Mouse (Mus musculus) CD4-positive helper T cell, adult 2 months (primary cell): Measurements from ENCODE around the gene Tube1.

ENCODE experiments used
- DNase-seq: peaks from one replicate; pipeline ENCODE4 v3.0.0-alpha.2; 2012; ENCODE audit warnings: low read depth, missing footprints, low spot score

The Tube1 gene

DNA sequence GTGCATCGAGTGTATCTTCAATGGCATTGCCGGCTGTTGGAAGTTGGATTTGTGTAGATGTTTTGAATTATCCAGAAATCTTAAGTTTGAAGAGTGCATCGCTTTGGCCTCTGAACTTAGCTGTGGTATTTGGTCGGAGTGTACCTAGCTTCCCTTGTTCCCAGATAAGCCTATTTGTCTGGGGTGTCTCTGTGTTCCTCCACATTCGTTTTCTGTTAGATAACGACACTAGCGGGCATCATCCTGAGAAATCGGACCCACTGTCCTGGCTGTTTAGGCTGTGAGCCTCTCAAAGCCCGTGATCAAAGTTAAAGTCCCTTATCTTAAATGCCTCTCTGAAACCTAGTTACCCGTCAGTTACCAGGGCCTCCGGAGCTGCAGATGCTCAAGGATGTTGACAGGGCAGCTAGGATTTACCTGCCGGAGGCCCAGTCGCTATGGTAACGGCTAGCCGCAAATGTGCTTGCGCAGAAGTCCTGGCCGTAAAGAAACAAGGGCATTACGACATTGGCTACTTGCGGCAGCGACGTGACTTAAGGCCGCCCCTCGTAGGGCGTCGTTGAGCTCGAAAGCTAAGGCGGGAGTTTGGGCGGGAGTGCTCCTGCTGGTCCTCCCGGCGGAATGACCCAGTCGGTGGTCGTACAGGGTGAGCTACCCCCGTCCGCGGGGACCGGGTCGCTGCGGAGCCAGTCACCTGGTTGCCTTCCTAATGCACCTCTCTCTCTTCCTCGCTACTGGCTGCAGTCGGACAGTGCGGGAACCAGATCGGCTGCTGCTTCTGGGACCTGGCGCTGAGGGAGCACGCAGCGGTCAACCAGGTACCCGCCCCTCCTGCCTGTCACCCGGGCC, at the start of gene Tube1, which contains the start of gene Fam229b:
Tube1 (plus strand) TSS at position 515 of the 849 bp plus-strand sequence.
Fam229b (minus strand) TSS at position 453 of the 849 bp plus-strand sequence.
- peak; percentile 95 for DNase-seq

DNA sequence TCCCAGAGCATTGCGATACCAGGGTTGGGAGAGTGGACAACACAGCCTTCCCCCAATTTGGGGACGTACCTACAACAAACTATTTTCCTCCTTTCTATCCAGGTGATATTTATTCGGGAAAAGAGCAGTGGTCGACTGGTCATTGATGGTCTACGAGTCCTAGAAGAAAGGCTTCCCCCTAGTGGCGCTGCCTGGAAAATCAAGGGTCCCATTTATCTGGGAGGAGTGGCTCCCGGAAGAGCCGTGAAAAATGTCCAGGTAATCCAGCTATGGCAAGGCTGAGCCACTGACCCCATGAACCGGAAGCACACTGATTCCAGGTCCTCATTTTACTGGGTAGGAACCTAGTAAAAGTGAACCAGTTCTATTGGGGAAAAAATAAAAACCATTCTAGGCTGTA, 36.8 kb upstream of the Tube1 start:
- DNase-seq, result no peak

DNA sequence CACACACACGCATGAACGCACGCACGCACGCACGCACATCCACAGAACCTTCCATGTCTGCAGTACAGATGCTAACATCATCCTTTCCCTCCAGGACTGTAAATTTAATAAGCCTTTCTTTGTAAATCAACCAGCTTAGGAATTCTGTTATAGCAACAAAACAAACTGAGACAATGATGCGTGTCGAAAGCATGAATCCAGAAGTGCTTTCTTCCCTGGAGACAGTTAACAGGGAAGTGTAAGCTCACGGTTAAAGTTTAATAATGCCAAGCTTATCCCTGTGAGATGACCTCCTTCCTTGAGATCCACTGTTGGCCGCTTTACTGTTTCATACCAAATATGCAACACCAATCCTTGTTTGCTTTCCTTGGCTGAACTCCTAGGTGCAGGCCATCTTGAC, 35.0 kb upstream of the Tube1 start:
- DNase-seq, result no peak

DNA sequence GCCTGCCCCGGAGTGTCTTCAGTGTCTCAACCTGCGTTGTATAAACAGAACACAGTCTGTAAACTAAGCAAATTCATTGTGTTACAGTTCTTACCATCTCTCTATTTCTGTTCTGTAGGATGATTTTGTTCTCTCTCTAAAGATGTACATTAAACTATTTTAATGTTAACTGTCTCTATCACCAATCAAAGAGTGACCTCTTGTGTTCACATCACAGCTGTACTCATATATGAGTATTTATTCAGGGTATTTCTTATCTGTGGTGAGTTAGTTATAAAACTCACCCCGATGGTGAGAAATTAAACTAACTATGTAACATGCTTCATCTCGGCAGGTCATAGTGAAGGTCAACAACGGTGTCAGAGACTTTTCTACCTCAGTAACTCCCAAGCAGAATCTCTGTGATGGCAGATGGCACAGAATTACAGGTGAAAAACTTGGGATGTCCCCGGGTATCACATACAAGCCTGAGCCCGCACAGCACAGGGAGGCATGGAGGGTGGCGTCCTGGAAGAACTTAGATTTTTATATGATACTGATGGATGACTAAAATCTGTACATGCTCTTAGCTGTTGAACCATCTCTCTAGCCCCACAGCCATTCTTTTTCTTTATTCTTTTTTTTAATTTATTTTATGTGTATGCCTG, 28.9 kb upstream of the Tube1 start:
- DNase-seq, result no peak

DNA sequence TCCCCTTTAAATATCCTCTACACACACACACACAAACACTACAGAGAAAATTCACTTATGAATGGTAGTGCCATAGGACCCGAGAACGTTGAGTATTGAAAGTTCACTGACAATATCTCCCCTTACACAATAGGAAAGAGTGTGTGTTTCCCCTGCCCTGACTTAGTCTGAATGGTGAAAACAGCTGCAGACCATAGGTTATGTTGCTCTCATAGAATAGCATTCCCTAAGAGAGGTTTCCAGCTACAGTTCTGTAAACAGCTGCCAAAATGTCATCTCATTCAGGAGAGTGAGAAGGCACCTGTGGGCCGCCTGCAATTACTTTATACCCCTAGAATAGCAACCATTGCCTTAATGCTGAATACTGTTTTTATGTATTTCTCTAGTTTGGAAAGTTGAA, 27.4 kb upstream of the Tube1 start:
- DNase-seq, result no peak

DNA sequence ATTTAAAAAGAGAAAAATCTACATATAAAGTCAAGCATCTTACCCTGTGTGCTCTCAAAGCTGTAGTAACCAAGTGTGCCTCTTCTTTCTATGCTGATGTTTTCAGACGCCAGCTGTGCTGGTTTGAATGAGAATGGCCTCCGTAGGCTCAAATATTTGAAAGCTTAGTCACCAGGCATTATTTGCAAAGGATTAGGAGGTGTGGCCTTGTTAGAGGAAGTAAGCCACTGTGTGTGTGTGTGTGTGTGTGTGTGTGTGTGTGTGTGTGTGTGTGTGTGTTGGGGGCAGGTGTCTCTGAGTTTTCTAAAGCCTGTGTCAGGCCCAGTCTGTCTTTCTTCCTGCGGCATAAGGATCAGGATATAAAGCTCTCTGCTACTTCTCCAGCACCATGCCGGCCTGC, 26.8 kb upstream of the Tube1 start:
- DNase-seq, result no peak

DNA sequence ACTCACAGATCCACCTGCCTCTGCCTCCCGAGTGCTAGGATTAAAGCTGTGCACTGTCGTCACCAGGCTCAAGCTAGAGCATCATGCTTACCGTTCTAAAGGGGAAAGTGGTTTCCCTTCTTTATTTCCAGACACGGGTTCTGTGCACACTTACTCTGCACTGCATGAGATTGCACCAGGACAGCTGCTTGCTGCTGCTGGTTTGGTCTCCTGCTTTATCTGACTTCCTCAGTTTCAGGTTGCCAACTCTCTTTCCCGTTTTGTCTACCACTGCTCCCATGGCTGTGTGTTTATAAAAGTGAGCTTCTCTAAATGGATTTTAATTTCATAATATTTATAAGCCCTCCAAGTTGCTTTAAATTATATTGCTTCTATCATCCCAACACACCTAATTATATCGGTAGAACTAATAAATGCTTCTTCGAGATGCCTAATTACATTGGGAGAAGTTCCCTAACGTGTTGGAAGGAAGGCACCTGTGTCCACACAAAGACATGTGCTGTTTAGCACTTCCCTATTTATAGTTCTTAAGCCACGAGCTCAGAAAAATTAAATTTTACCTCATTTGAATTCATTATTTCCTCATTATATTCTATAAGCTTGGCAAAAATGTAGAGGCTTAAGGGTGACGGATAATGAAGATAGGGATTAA, 24.8 kb upstream of the Tube1 start:
- DNase-seq, result no peak

DNA sequence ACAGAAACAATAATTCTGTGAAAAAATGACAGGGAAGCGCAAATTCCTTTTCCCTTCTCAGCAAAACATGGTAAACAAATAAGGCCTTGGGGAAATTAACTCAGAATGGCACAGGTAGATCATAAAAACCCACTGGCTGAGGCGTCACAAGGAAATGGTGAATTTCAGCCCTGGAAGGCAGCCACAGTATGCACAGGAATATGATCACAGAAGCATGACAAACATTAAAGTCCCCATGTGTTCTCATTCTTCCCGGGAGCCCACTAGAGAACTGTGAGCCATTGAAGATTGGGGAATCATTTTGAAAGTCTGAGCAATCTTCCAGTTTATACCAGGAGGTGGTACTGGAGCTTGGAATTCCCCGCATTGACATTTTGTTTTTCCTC, 24.3 kb upstream of the Tube1 start:
- no peak for DNase-seq

DNA sequence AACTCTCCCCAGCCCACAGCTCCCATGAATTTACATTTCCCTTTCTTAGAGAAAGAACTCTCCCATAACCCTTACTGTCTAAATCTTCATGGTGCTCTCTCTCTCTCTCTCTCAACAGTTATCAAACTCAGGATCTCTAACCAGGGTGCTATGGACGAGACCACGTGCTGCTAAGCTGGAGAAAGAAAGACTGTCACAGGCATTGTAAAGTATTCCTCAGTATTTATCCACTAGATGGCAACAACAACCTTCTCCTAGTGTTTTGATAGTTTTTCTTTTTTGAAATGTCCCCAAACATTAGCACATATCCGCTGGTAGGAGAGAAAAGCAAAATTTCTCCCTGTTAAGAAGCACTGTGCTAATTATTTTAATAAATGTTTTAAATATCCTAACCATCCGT, 12.4 kb upstream of the Tube1 start:
- DNase-seq, result no peak

DNA sequence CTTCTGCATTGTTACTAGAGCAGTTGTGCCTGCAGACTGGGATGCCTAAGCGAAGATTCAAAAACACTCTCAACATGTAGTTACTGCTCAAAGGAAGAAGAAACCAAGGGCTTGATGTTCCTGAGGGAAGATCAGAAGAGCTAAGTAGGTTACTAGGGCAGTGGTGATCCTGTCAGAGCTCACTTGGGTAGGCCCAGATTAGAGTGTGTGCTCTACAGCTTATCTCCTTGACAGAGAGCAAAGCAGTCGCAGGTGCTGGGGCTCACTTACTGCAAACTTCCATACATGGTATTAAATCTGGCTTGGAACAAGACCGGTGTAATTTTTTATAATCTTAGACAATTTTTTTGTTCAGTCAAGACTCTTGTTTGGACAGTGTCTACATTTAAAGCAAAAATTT, 4.0 kb downstream of the Tube1 start:
- DNase-seq, result no peak

DNA sequence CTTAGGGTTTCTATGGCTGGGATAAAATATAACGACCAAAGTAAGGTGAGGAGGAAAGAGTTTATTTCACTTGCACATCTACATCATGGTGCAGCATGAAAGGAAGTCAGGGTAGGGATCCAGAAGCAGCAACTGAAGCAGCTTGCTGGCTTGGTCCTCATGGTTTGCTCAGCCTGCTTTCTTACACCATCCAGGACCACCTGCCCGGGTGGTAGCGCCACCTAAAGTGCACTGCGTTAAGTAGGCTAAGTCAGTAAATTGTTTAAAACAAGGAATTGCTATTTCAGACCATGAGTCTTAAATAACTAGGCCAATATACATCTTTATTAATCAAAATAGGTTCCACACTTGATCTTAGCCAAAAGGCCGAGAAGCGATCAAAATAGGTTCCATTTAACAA, 5.0 kb downstream of the Tube1 start:
- no peak for DNase-seq

DNA sequence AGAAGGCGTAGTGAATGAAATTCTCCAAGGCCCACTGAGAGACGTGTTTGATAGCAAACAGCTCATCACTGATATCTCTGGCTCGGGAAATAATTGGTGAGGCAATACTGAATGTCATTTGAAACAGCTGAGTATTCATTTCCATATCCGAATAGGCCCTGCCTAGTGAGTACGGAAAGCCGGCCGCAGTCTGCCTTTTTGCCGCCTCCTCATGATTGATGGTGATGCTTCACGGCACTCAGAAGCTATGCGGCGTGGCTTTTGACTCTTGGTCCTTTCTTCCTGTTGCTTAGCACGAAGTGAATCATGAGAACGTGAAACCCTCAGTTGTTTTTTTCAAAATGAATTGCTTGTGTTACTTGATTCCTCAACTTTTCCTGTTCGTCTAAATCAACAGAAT, 7.1 kb downstream of the Tube1 start:
- no peak for DNase-seq

DNA sequence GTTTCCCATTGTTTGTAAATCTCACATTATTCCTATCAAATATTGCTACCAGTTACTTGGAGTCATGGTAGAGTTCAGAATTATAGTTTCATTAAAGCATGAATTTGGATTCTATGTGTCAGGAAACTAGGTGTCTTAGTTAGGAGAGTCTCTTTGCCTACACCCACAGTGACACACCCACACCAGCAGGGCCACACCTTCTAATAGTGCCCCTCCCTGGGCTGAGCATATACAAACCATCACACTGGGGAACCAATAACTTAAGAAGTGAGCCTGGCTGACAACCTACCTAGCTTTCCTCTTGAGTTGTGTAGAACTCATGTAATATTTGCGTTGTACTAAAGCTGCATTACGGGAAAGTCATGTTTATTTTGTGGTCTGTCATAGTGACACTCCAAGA, 7.6 kb downstream of the Tube1 start:
- DNase-seq, result no peak

DNA sequence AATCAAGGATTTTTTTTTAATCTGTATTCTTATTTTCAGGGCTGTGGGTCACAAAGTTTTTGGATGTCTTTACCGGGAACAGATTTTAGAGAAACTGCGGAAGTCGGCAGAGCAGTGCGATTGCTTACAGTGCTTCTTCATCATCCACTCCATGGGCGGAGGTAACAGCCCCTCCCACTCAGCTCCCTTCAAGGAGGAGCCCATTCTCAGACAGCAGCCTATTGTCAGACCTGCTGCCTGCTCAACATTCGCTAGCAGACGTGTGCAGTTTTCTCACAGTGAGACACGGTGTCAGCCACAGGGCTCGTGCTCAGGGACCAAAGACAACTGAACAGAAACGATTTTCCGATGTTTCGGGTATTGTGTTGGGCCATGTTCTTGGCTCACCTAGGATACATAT, 8.4 kb downstream of the Tube1 start:
- no peak for DNase-seq

DNA sequence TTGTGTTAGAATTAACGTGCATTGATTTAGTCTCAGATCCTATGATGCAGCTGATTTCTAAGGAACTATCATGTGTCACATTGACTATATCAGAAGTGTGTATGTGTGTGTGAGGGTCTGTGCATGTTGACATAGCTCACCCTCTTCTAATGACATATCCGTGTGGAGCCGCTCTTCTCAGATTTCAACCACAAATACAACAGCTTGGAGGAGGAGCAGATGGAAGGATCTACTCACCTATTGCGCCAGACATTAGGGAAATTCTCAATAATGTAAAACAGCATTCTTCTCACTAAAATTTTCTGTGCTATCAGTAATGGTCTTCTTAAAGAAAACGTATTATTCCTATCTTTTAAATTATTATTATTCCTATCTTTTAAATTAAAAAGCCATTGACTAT, 22.9 kb downstream of the Tube1 start:
- no peak for DNase-seq

DNA sequence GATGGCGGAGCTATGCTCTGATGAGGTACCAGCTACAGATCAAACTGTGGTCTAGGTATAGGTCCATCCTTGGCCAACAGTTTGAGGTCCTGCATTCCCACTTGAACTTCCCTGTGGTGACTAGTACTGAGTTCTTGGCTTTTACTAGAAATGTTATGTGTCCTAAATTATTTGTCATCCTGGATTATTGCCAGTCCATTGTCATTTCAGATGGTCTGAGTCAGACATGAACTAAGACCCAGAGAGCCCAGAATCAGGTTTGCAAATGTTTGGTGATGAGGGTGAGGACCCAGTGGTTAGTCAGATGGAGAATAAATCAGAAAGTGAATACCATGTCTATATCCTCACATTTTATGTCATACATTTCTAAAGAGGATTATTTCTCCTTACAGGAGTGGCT, 23.5 kb downstream of the Tube1 start:
- no peak for DNase-seq

DNA sequence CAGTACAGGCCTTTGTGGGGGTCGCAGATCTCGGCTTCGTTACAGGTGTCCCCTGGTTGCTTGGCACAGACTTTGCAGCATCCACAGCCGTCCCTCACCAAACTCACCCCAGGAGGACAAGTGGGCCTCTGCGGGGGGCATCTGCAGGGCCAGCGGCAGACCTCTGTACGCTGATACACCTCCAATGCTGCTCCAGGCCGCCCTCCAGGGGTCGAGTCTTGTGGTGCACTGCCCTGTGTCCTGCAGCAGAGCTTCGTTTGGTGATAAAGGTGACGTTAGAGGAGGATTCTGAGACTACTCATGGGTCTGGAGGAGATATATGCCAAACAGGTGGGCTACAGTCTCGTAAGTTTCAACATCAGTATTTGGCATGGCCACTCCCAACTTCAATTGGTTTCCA, 24.5 kb downstream of the Tube1 start:
- DNase-seq, result no peak

DNA sequence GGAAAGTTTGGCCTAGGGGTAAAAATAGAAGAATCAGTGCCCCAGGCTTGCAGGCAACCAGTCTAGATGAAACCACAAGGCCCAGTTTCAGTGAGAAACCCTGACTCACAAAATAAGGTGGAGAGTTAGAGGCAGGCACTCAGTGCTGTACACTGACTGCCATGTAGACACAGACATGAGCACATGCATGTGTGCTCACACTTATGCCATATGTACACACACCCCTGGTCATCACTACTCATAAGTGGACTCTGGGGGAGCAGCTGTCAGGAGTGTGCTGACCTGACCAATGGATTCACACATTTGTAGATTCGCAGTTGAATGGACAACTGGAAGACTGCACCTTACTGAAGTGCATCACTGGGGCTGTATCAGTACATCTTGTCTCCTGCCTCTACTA, 27.6 kb downstream of the Tube1 start:
- DNase-seq, result no peak

DNA sequence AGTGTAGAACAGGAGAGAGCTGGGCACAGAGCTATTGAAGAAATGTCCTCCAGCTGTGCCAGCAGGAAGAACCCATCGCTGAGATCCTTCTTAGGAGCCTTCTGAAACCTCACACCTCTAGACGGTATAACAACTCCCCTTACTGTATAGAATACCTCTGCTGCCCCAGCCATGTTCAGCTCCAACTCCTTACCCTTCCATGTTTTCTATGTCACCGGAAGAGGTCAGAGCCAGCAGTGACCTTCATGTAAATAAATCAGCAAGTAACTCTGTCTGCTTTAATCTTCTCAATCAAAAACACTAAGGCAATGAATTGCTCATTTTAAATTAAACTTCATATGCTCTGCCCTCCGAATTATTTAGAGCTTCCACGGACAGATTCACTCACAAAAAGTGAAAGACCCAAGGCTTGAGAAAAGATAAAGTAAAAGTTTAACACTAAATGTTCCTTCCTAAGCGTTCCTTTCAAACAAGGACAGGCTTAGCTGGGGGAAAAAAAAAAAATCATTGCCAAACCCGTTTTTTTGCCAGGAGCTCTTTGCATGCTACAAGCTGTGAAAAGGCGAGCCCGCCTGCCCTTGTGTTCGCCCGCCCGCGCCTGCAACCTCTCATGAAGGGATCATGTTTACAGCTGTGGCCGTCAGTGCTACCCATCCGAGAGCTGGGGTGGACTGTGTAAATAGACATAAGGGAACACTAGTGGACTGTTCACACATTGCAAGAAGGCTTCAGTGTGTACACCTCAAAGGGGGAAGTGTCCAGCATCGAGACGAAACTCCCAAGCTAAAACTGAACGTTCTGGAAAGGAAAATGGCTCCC, 29.1 kb downstream of the Tube1 start:
- no peak for DNase-seq

DNA sequence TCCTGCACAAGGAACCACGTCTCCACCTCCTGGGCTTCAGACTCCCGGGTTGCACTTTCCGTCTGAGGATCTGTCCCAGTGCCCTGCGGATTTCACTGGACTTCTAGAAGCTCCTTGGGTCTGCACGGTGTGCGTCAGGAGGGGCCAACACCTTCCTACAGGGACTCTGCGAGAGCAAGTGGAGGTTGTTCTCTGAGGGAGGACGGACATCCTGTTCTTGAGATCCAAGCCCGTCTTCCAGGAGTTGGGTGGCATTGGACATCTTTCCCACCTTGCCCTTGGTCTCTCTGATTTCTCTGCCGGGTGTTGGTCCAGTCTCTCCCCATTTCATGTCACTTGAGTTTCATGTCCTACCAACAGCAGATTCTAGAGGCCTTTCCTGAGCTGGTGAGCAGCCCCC, 29.9 kb downstream of the Tube1 start, which contains the start of gene Ccn6:
Ccn6 (minus strand) TSS at position 101 of the 400 bp plus-strand sequence.
- no peak for DNase-seq

DNA sequence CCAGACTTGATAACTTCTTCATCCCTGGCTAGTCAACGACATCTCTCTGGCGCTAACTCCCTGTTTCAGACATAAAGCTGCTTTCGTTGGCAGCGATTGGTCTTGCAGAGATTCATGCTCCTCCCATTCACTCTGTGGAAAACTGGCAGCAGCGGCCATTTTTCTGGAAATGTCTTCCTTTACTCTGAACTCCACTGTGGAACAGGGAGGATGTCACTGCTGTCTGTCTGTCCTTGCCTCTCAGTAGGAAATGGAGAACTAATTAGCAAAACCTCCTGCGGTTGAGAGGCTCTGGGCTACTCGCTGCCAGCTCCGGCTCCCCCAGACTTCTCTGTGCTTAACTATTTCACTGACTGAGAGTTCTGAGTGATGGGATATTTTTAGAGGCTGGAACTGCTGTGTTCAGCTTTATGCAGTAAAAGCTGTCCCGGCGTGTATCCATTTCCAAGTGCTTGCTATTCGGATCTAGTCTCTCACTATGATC, 31.9 kb downstream of the Tube1 start:
- DNase-seq, result no peak

DNA sequence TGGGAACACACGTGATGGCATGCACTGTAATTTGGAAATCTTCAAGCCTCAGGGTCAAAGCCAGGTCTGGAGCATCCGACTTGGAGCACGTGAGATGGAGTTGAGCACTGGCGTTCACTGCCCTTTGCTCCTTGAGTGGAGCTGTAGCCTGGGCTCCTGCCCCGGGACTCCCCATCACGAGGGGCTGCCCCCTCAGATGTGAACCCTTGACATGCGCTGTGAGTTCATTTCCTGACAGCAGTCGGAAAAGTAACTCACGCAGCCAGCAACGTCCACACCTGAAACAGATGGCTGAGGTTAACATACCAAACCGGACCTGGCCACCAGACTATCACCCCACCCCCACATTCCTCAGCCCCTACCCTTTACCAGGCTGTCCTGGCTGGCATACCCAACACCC, 33.8 kb downstream of the Tube1 start:
- DNase-seq, result no peak
